Mouse (Mus musculus) ovary, postnatal 36 days (tissue): ENCODE results near the gene Slc25a23.

Experiments
- DNase-seq: peaks from one replicate; pipeline ENCODE4 v3.0.0; 2022; ENCODE audit warnings: low spot score, mixed read lengths

Gene Slc25a23

DNA sequence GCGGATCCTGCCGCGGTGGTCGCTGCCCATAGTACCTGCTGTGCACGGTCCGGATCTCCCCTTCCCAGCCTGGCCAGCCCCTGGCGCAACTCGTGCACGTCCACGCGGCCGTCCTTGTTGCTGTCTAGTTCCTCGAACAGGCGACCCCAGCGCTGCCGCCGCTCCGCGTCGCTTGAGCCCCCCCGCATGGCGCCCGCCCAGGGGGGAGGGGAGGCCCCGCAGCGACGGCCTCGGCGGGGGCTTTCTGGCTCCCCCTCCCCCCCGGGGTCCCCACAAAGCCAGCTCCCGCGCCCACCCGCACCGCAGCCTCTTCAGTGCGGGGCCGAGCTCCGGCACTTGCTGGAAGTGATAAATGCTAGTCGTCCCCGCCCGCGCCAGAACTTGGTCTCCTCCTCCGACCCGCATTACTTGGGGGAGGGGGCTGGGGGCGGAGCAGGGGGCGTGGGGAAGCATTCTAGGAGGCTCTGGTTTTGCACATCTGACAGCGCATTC, at the start of gene Slc25a23:
Slc25a23 (minus strand) TSS at position 378 of the 492 bp plus-strand sequence.
- peak; percentile 77 for DNase-seq

GRCm38 (mm10) chr17:57108666-57109171, 49.1 kb upstream of the Slc25a23 start:
- no peak for DNase-seq

DNA sequence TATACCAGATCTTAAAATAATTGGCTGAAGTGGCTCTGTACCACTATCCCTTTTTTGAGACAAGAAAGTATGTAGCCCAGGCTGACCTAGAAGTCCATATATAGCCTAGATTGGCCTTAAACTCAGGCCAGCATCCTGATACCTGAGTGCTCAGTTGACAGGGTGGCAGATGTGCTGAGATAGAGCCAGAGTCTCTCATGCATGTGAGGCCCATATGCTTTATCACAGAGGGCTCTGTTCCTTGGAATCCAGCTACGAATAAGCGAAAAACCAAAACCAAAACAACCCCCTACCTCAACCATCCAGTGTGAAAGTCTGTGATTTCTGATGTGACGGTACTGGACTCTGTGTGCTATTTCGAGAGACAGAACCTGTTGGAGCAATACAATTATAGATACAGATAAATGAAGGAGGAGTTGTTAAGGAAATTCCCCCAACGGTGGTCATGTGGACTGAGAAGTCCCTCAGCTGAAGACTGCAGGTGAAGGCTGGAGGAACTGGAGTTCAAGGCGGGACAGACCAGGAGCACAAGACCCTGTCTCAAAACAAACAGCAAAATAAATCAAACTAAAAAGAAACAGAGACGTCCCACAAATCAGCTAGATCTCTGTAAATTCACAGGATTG, 48.5 kb upstream of the Slc25a23 start:
- no peak for DNase-seq

- no peak for DNase-seq
Measured at GRCm38 (mm10) chr17:57107064-57107463, 47.4 kb upstream of the Slc25a23 start.

GRCm38 (mm10) chr17:57106035-57106368, 46.3 kb upstream of the Slc25a23 start:
- no peak for DNase-seq

DNA sequence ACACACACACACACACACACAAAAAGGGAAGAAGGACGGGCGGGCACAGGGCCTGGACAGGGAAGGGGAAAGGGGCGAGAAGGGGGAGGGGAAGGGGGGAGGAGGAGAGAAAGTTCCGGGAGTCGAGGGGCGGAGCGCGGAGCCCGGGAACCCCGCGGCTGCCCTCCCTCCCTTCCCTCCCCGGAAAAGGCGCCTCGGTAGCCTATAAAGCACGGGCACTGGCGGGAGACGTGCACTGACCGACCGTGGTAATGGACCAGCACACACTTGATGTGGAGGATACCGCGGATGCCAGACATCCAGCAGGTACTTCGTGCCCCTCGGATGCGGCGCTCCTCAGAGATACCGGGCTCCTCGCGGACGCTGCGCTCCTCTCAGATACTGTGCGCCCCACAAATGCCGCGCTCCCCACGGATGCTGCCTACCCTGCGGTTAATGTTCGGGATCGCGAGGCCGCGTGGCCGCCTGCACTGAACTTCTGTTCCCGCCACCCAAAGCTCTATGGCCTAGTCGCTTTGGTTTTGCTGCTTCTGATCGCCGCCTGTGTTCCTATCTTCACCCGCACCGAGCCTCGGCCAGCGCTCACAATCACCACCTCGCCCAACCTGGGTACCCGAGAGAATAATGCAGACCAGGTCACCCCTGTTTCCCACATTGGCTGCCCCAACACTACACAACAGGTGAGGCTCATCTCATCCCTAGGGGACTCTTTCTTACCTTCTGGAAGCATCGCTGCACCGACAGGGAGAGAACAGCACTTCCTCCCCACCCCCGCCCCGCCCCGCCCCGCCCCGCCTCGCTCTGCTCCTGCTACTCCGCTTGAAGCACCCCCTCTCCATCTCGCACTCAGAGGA, 45.7 kb upstream of the Slc25a23 start, which contains the start of gene Tnfsf9:
Tnfsf9 (plus strand) TSS at position 145 of the 854 bp plus-strand sequence.
- DNase-seq: peak; percentile 30

- no peak for DNase-seq
Measured at GRCm38 (mm10) chr17:57104496-57104895, 44.8 kb upstream of the Slc25a23 start.

- no peak for DNase-seq
Measured at GRCm38 (mm10) chr17:57102276-57102675, 42.6 kb upstream of the Slc25a23 start.

GRCm38 (mm10) chr17:57099629-57100325, 40.1 kb upstream of the Slc25a23 start:
- no peak for DNase-seq

- no peak for DNase-seq
Measured at GRCm38 (mm10) chr17:57098321-57098720, 38.7 kb upstream of the Slc25a23 start.

DNA sequence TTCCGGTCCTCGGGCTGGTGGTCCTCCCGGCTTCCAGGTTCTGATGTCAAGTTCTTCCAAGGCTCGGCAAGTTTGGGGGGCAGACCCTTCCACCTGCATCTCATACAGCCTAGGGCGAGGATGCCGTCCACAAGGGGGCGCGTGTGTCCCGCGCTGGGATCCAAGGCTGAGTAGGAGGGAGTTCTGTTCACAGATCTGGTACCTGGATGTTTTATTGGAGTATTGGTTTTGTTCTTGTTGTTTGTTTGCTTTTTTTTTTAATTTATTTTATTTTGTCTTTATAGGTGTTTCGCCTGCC, 36.9 kb upstream of the Slc25a23 start:
- peak; percentile 80 for DNase-seq

GRCm38 (mm10) chr17:57095855-57096622, 36.4 kb upstream of the Slc25a23 start:
- DNase-seq: no peak

GRCm38 (mm10) chr17:57094222-57094621, 34.6 kb upstream of the Slc25a23 start:
- DNase-seq: no peak

DNA sequence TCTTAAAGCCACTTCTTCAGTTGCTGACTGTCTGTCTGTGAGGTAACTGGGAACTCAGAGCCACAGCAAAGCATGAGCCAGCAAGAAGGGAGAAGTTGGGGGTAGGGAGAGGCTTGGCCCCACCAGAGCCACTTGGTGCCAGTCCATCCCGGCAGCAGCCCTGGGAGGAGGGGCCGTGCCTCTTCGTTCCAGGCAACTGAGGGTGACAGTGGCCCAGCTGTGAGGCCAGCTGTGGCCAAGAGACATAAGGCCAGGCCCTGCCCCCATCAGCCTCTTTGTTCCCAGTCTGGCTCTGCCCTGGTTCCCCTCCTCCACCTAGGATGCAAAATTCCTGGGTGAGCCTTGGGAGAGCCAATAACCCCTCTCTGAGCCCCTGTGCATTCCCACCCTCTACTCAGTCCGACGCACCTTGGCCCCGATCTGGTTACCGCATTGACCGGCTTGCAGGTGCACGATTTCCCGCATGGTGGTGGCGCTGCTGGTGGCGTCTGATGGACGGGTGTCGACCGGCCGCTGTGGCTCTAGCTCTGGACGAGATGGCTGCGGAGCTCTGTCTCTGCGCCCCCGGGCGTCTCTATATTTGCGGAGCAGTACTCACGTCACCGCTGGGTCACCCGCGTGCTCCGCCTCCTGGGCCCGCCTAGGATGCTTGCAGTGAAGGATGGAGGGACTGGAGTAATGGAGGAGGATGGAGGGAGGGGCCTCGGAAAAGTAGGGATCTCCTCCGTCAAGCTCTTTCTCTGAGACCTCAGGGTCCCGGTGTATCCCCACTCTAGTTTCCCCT, 27.6 kb upstream of the Slc25a23 start, which contains the start of gene Tubb4a:
Tubb4a (minus strand) TSS at position 734 of the 784 bp plus-strand sequence.
- peak; percentile 27 for DNase-seq

GRCm38 (mm10) chr17:57085970-57086757, 26.5 kb upstream of the Slc25a23 start:
- no peak for DNase-seq

- DNase-seq: no peak
Measured at GRCm38 (mm10) chr17:57082481-57082880, 22.8 kb upstream of the Slc25a23 start.

DNA sequence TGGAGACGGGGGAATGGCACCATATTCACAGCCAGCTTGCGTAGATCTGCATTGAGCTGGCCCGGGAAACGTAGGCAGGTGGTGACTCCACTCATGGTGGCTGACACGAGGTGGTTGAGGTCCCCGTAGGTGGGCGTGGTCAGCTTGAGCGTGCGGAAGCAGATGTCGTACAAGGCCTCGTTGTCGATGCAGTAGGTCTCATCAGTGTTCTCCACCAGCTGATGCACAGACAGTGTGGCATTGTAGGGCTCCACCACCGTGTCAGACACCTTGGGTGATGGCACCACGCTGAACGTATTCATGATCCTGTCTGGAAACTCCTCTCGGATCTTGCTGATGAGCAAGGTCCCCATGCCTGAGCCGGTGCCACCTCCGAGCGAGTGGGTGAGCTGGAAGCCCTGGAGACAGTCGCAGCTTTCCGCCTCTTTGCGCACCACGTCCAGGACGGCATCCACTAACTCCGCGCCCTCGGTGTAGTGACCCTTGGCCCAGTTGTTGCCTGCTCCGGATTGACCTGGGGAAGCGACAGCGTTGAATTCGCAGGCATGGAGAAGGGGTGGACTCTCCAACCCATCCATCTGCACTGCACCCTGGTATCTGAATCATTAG, 21.7 kb upstream of the Slc25a23 start:
- DNase-seq: no peak

DNA sequence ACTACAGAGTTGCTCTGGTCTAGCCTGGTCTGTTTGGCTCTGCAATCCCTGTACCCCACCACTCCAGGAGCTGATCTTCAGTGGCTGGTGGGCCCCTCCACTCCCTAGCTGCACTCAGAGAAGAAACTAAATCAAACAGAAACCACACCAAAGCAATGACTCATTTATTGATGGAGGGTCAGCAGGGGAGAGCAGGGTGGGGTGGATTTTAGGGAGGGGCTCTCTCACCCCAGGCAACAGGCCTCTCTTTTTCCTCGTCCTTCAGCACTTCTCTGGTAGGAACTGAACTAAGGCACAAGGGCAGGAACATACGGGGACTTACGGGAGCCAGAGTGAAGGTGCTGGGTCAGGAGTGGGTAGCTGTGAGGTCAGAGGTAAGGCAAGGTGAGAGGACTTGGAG, 20.3 kb upstream of the Slc25a23 start:
- DNase-seq: no peak

GRCm38 (mm10) chr17:57078336-57078735, 18.7 kb upstream of the Slc25a23 start, which contains the start of gene Dennd1c:
Gene Dennd1c, minus strand, starts transcription at chr17:57078514.
- DNase-seq: no peak

DNA sequence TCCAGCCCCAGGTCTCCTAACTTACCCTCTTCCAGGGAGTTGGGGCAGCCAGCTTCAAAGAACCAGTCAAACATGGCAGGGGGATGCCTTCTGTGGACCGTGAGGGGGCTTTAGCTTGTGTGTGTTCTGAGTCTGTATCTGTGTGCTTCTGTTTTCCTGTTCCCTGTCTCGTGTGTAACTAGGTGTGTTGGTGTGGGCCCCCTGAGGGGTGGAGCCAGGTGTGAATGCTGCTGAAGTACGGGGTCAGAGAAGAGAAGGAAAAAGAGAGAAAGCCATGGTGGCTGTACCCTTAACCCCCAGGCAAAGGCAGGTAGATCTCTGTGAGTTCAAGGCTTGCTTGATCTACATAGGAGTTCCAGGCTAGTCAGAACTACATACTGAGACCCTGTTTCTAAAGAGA, 17.3 kb upstream of the Slc25a23 start:
- no peak for DNase-seq
